Mouse (Mus musculus) Patski (cell line): ENCODE results near the gene Gm13696. TPM values are rescaled to one million over a fixed set of nuclear protein-coding genes. Genes with fewer than 3 reads are reported as not detected.
A peak's percentile ranks its signal among the peaks of the same experiment; 100 is the strongest.
"Not testable (repeated sequence)": the region's sequence is repeated elsewhere in the genome, so short reads cannot be mapped to it uniquely, and the experiment has no call there.

Source experiments
- ATAC-seq: fragments of 100-300 bp; one replicate; pipeline ENCODE4 v1.8.0; 2021
- CTCF ChIA-PET: fragments of 350-600 bp; sonication (Branson Sonifier 250); formaldehyde crosslinking; loops from one replicate; lab custom pipeline; 2022; ENCODE audit warnings: inconsistent platforms; lab: Charles Lee
- POLR2A ChIA-PET: fragments of 350-600 bp; sonication (Branson Sonifier 250); formaldehyde crosslinking; loops from one replicate; lab custom pipeline; 2022; ENCODE audit warnings: antibody characterized with exemption, inconsistent platforms; lab: Charles Lee
- DNase-seq: peaks from one replicate; pipeline ENCODE4 v3.0.0-alpha.2; 2011; ENCODE audit warnings: low read depth, low spot score
- H3K27me3 ChIP-seq: fragments of 371-371 bp; one replicate; pipeline ENCODE4 v1.5.1; 2021
- CTCF ChIP-seq: fragments of 100-300 bp; IDR thresholded peaks from one replicate; pipeline ENCODE4 v1.5.1; 2021
- in situ Hi-C: fragments of 300-500 bp; cut with MboI; formaldehyde crosslinking; loops from 3 replicates; pipeline ENCODE4 v1.11.1; 2018; ENCODE audit warnings: low pct_unique_long_range_greater_than_20kb, mixed read lengths
- polyA plus RNA-seq: library from polyadenylated mRNA; unstranded; gene quantifications from one replicate; pipeline ENCODE4 v1.2.3, GENCODE M21; 2021

The Gm13696 gene
- polyA plus RNA-seq, 1 experiment from 2014 or later, result 1.3 TPM

DNA sequence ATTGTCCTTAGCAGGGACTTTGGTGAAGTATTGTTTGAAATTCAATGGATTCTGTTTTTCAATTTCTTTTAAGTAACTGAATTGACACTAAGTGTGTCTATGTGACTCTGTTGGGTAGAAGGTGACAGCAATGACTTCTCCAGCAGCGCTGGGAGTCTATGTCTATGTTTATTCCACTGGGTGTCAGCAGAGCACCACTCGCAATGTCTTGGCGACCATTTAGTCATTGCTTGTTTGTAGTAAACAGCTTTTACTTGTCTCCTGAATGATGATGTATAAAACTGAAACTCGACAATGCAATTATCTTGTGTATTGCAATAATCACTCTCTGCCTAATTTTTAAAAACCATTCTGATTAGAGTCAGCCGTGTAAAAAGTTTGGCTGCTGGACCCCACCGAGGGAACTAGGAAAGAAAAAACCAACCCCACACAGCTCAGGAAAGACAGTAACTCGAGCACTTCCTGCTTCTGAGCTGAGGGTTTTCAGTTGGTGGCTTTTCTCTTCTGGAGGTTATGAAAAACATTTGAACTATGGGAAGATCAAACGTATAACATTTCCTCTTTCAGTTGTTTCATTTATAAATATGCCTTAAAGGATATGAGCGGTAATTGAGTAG lies 20.8 kb downstream of the Gm13696 start:
- CTCF ChIA-PET, ATAC-seq, in situ Hi-C loops: not testable (repeated sequence)

DNA sequence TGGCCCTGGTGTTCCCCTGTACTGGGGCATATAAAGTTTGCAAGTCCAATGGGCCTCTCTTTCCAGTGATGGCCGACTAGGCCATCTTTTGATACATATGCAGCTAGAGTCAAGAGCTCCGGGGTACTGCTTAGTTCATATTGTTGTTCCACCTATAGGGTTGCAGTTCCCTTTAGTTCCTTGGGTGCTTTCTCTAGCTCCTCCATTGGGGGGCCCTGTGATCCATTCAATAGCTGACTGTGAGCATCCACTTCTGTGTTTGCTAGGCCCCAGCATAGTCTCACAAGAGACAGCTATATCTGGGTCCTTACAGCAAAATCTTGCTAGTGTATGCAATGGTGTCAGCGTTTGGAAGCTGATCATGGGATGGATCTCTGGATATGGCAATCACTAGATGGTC lies 21.6 kb downstream of the Gm13696 start:
- ATAC-seq, DNase-seq, in situ Hi-C loops, CTCF ChIA-PET, POLR2A ChIA-PET: not testable (repeated sequence)
- H3K27me3 ChIP-seq, result peaks cover 23% of the 10 kb centered on the region

More for the DNA sequence above, 20.8 kb downstream of the Gm13696 start:
- DNase-seq, POLR2A ChIA-PET: not testable (repeated sequence)
- TF ChIP-seq CTCF, result peak; percentile 33
- H3K27me3 ChIP-seq, result peaks cover 22% of the 10 kb centered on the region

DNA sequence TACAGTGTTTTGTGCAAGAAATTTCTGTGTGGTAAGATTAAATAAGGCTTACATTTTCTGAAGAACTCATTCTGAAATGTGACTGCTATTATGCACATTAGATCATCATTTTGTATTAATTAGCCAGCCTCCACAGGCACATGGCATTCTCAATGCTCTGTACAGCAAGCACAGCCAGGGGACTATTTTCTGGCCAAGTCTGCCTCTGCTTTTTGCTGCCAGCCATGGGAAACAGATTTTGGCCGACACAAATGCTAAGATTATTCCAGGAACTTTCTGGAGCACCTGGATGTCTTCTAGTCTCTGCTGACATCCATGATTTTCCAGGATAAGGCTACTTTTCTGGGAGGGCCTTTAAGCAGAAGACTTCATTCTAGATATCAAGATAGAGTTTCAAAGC lies 36.0 kb downstream of the Gm13696 start:
- no peak for DNase-seq
- no peak for ATAC-seq
- no peak for TF ChIP-seq CTCF
- POLR2A ChIA-PET, result no interaction called here
- peaks cover 66% of the 10 kb centered on the region for H3K27me3 ChIP-seq
- in situ Hi-C loops, result no loop called here
- CTCF ChIA-PET, result no interaction called here

- POLR2A ChIA-PET, result no interaction called here
- H3K27me3 ChIP-seq, result peaks cover 73% of the 10 kb centered on the region
- in situ Hi-C loops, result no loop called here
- ATAC-seq, result no peak
- DNase-seq, result no peak
- no peak for TF ChIP-seq CTCF
- CTCF ChIA-PET, result no interaction called here
Observed at GRCm38 (mm10) chr2:84009818-84010217, 36.9 kb downstream of the Gm13696 start.

- ATAC-seq (no peak), DNase-seq (no peak)
- POLR2A ChIA-PET, result no interaction called here
- no peak for TF ChIP-seq CTCF
- in situ Hi-C loops, result no loop called here
- CTCF ChIA-PET, result no interaction called here
- peaks cover 67% of the 10 kb centered on the region for H3K27me3 ChIP-seq
Observed at GRCm38 (mm10) chr2:84014572-84014971, 41.6 kb downstream of the Gm13696 start.

GRCm38 (mm10) chr2:84016291-84016690 lies 43.4 kb downstream of the Gm13696 start:
- in situ Hi-C loops, ATAC-seq, POLR2A ChIA-PET, DNase-seq: not testable (repeated sequence)
- CTCF ChIA-PET, result interaction anchor here (1.2 kb wide), 1 partner anchor 15 kb away, joined by 5 read pairs; no protein-coding TSS in a partner anchor
- H3K27me3 ChIP-seq, result peaks cover 69% of the 10 kb centered on the region

DNA sequence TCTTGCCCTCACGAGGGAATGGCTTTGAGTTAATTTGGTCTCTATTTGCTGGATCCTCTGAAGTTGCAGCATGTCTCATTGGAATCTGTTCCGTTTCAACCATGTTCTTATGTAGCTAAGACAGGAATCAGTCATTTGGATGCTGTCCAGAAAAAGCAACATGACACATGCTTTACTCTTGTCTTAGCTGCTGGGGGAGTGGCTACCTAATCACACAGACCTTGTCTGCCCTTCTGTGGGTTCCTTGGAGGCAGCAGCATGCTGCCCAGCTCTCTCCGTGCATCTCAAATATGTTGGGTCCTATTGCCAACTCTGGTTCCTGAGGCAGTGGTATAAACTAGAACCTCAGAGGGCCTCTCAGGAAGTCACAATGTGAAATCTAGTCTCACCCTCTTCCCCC lies 45.4 kb downstream of the Gm13696 start:
- POLR2A ChIA-PET, result no interaction called here
- CTCF ChIA-PET, result interaction anchor here (1.8 kb wide), 1 partner anchor 12 kb away, joined by 4 read pairs; no protein-coding TSS in a partner anchor
- ATAC-seq (no peak), DNase-seq (no peak)
- in situ Hi-C loops, result no loop called here
- TF ChIP-seq CTCF, result no peak
- peaks cover 56% of the 10 kb centered on the region for H3K27me3 ChIP-seq

DNA sequence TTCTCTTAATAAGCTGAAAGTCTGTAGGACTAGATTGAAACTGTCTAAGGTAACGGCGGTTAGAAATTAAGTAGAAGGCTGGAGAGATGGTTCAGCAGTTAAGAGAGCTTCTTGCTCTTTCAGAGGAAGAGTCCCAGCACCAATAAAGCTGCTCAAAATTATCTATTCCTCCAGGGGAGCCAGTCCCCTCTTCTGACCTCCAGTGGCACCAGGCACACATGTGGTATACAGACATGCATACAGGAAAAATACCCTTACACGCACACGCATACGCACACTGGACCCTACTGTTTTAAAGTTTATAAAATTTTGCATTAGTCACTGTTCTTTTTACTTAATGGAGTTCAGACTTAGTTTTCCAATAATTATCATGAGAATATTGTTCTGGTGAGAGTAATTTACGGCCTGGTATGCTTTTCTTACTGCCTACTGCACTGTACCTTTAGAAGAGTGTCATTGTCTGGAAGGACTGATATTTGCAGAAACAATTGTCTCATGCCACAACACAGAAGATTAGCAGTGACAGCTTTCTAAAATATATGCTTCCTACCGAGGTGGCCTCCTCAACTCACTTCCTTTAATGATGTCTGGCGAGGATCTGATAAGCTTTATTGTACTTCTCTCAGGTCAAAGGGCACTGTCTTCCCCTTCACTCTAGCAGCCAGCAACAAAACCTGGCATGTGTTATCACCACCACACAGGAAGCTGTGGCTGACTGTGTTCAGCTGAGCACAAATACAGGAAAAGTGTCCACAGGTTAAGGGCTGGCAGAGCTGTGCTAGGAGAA lies 46.8 kb downstream of the Gm13696 start:
- no peak for ATAC-seq

DNA sequence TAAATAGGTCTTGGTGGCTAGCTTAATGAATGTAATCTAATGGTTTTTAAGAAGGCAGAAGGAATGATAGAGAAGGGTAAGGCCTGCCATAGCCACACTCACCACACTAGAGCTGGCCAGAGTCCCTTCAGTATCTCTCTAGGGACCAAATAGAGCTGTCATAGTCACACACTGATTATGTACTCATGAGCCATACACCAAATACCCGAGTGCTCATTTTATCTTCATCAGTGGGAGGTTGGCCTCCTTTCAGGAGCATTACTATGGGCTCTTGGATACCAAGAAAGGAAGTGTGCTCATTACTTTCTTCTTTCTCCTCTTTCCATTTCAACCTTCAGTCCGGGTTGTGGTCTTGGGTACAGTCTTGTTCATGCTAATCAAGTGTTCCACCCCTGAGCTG lies 49.0 kb downstream of the Gm13696 start:
- in situ Hi-C loops, result no loop called here
- ATAC-seq (no peak), DNase-seq (no peak)
- H3K27me3 ChIP-seq, result peaks cover 59% of the 10 kb centered on the region
- CTCF ChIA-PET, result interaction anchor here (1.3 kb wide), 1 partner anchor 21 kb away, joined by 3 read pairs; no protein-coding TSS in a partner anchor
- TF ChIP-seq CTCF, result no peak
- POLR2A ChIA-PET, result no interaction called here

More for the DNA sequence above, 46.8 kb downstream of the Gm13696 start:
- ChIA-PET POLR2A (no interaction called here), CTCF (no interaction called here)
- TF ChIP-seq CTCF, result no peak
- in situ Hi-C loops, result no loop called here
- peaks cover 54% of the 10 kb centered on the region for H3K27me3 ChIP-seq
- no peak for DNase-seq

DNA sequence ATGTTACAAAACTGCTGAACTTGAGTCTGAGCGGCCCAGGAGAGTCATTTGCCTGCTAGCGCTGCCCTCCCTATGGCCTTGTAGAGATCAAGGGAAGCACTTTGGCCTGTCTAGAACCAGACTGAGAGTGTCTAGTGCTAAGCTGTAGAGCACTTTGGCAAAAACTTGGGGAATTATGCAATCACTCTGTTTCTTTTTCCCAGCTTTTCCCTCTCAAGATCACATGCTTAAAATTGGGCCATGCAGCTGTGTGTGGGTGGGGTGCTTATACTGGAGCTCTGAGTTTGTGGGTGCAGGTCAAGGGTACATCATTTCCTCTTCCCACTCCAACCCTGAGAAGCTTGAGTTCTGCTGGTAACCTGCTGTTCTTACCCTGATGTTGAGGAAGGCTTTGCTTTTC lies 50.0 kb downstream of the Gm13696 start:
- no peak for DNase-seq
- in situ Hi-C loops, result no loop called here
- ATAC-seq, result no peak
- H3K27me3 ChIP-seq, result peaks cover 58% of the 10 kb centered on the region
- POLR2A ChIA-PET, result no interaction called here
- CTCF ChIA-PET, result interaction anchor here (0.9 kb wide), 1 partner anchor 10 kb away, joined by 3 read pairs; no protein-coding TSS in a partner anchor
- TF ChIP-seq CTCF, result no peak

- ChIA-PET POLR2A (no interaction called here), CTCF (interaction anchor here (0.9 kb wide), 1 partner anchor 10 kb away, joined by 3 read pairs; no protein-coding TSS in a partner anchor)
- H3K27me3 ChIP-seq, result peaks cover 61% of the 10 kb centered on the region
- no peak for DNase-seq
- TF ChIP-seq CTCF, result no peak
- in situ Hi-C loops, result no loop called here
- no peak for ATAC-seq
Observed at GRCm38 (mm10) chr2:84023319-84023718, 50.4 kb downstream of the Gm13696 start.

Other genes with a start within 250 kb of the Gm13696 start
- gene Itgav, start 248.7 kb upstream of the Gm13696 start, polyA plus RNA-seq, result 374 TPM
- 0.49 TPM for gene Fam171b, start 160.5 kb upstream of the Gm13696 start, polyA plus RNA-seq
- not detected for gene Zswim2, start 31.9 kb upstream of the Gm13696 start, polyA plus RNA-seq
- gene Gm13698, start 17.4 kb upstream of the Gm13696 start, polyA plus RNA-seq, result 1.3 TPM
- 1.3 TPM for gene Gm13693, start 11.6 kb upstream of the Gm13696 start, polyA plus RNA-seq
- gene Gm13695, start 5.8 kb upstream of the Gm13696 start, polyA plus RNA-seq, result not detected
- 1.3 TPM for gene Gm13694, start 5.8 kb downstream of the Gm13696 start, polyA plus RNA-seq
- 1.3 TPM for gene Gm13697, start 11.6 kb downstream of the Gm13696 start, polyA plus RNA-seq
- 1.3 TPM for gene Gm13691, start 17.4 kb downstream of the Gm13696 start, polyA plus RNA-seq